Mouse (Mus musculus) stomach, postnatal 0 days (tissue): ENCODE measurements at regions not wholly inside any gene's neighbourhood (a gene's known extent, or its start where the extent isn't known, plus 50 kb on each side); places are given as distances from the start of the nearest gene placed in this dataset.

Experiments used
- CTCF ChIP-seq: IDR thresholded peaks from 2 replicates; pipeline ENCODE4 v1.5.1; 2016; ENCODE audit warnings: antibody characterized with exemption, low read depth, mild to moderate bottlenecking, moderate library complexity
- EP300 ChIP-seq: optimal IDR thresholded peaks from 2 replicates; pipeline ENCODE3; 2016; ENCODE audit warnings: antibody characterized with exemption

DNA sequence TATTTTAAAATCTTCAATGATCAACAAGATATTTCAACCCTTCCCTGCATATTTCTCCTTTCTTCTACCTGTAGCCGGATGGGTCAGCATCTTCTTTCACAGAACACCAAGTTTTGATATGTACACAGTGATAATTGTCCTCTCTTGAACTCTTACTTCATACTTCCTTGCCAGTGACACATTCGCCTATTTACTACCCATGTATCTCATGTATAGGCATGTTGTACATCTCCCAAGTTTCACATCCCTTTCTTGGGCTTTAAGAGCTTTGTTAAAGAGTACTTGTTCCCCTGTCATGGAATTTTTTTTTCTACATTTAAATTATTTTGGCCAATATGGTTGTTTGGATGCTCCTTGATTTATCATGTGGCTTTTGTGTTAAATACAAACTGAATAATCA is 3602.1 kb upstream of the Gm7489 start:
- TF ChIP-seq CTCF = no peak
- TF ChIP-seq EP300 = no peak
